1 mouse cellular context compared by ENCODE assay signal in genomic region chr8:106169017-106169933, GRCm38 (mm10).
TF ChIP-seq lines count a peak whose summit lies in the region.

No protein-coding gene starts in this region.

TF ChIP-seq in CH12.LX, 34 proteins besides CTCF, POLR2A, EP300 and RAD21 (continued from another document):
- TF ChIP-seq ZKSCAN1 (IDR thresholded peaks at IDR 0.05; ENCODE audit: borderline replicate concordance, low read depth, low read length) (no peak), MYC (IDR thresholded peaks at IDR 0.05; ENCODE audit: low read depth, low read length) (no peak), NRF1 (IDR thresholded peaks at IDR 0.05; ENCODE audit: low read depth, low read length) (0 out of 2 replicates have a peak, but pooled peaks have one; percentile 13), MAX (IDR thresholded peaks at IDR 0.05; ENCODE audit: low read length) (peak; percentile 13; the same call in 1 of the 2 replicates), ETS1 (conservative IDR thresholded peaks at IDR 0.05; ENCODE audit: low read depth, low read length) (no peak), GABPA (IDR thresholded peaks at IDR 0.05; ENCODE audit: insufficient replicate concordance, low read depth, low read length) (no peak), UBTF (IDR thresholded peaks at IDR 0.05; ENCODE audit: low read depth, low read length) (no peak), USF1 (IDR thresholded peaks at IDR 0.05; ENCODE audit: low read depth, low read length) (no peak), ZNF384 (IDR thresholded peaks at IDR 0.05; ENCODE audit: low read depth, low read length) (no peak)
TF ChIP-seq in CH12.LX: peak in this region for 6.
